Mouse (Mus musculus) erythroblast, embryonic 14.5 days (primary cell): ENCODE measurements around the gene Fam81a. TPM values are rescaled to one million over a fixed set of nuclear protein-coding genes. Genes with fewer than 3 reads are reported as not detected.

Experiments used
- H3K27me3 ChIP-seq: 2 replicates; pipeline ENCODE4 v1.6.1; 2012; ENCODE audit warnings: inconsistent platforms; ENCODE audit not compliant: control insufficient read depth
- H3K36me3 ChIP-seq: 2 replicates; pipeline ENCODE4 v1.6.1; 2012; ENCODE audit warnings: mild to moderate bottlenecking, inconsistent platforms; ENCODE audit not compliant: control insufficient read depth
- H3K4me1 ChIP-seq: 2 replicates; pipeline ENCODE4 v1.6.1; 2012; ENCODE audit warnings: inconsistent platforms; ENCODE audit not compliant: control insufficient read depth
- H3K4me3 ChIP-seq: replicated peaks from 2 replicates; pipeline ENCODE3; 2012; ENCODE audit warnings: moderate library complexity, mild to moderate bottlenecking, inconsistent platforms
- H3K9me3 ChIP-seq: 2 replicates; pipeline ENCODE4 v1.6.1; 2012; ENCODE audit warnings: low read length, inconsistent platforms, mixed read lengths; ENCODE audit not compliant: control insufficient read depth
- GATA1 ChIP-seq: IDR thresholded peaks from 2 replicates; pipeline ENCODE4 v1.6.1; 2012; ENCODE audit warnings: low read length, inconsistent platforms, mixed read lengths
- TAL1 ChIP-seq: IDR thresholded peaks from 3 replicates; pipeline ENCODE4 v1.6.1; 2012; ENCODE audit warnings: low read length, inconsistent platforms, mixed read lengths
- polyA plus RNA-seq: library from polyadenylated mRNA; stranded (reverse); fragments of >175 nt; gene quantifications from 2 replicates; pipeline ENCODE4 v1.2.3, GENCODE M21; 2012

Gene Fam81a
- polyA plus RNA-seq, 1 experiment: not detected

DNA sequence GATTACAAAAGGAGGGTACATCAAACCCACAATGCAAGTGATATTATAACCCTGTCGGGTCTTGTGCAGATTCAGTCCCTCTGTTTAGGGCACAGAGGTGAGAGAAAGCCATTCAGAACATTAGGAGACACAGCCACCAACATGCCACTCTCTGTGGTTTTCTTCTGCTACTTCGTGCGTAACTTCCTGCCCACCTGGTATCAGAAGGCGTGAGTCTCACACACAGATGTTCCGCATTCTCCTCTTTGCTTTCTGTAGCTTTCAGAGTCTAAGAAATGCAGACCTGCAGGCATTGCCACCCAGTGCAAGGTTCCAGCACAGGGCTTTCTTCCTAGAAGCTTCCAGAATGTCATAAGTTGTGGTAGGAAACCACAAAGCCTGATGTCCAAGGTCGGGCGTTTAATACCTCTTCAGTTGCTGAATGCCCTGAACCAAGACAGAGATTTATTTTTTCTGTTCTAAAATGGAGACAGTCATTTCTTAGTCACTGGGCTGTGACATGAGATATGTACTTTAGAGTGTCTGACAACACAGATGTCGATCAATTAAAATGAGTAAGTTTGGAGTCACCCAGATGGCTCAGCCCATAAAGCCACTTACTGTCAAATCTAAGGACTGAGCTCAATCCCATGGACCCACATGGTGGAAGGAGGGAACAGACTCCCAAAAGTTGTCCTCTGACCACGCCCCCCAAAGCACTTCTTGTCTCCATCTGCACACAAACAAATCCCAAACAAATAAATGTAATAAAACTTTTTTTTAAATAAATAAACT, 62.1 kb downstream of the Fam81a start:
- Histone ChIP-seq H3K36me3 (no peaks in the 10 kb centered on the region), H3K4me3 (no peak overlapping the region), H3K4me1 (peaks cover 6% of the 10 kb centered on the region), H3K9me3 (no peaks in the 10 kb centered on the region), H3K27me3 (no peaks in the 10 kb centered on the region)
- no peak for TF ChIP-seq GATA1

DNA sequence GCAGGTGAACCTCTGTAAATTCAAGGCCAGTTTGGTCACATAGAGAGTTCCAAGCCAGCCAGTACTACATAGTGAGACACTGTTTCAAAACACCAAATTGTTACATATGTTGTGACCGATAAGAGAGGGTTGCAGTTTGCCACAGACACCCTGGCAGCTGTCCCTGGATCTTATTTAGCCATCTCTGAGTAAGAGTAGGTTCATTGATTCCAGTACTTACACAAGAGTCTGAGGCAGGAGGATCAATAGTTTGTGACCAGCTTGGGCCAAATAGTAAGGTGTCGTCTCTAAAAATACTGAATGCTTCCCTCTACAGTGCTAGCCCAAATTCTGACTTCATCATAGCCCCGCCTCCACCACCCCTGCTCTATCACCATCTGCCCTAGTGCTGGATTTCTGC, 64.3 kb downstream of the Fam81a start:
- Histone ChIP-seq H3K27me3 (no peaks in the 10 kb centered on the region), H3K36me3 (no peaks in the 10 kb centered on the region), H3K4me1 (peaks cover 12% of the 10 kb centered on the region), H3K4me3 (no peak overlapping the region), H3K9me3 (no peaks in the 10 kb centered on the region)
- no peak for TF ChIP-seq GATA1
- TF ChIP-seq TAL1: no peak

DNA sequence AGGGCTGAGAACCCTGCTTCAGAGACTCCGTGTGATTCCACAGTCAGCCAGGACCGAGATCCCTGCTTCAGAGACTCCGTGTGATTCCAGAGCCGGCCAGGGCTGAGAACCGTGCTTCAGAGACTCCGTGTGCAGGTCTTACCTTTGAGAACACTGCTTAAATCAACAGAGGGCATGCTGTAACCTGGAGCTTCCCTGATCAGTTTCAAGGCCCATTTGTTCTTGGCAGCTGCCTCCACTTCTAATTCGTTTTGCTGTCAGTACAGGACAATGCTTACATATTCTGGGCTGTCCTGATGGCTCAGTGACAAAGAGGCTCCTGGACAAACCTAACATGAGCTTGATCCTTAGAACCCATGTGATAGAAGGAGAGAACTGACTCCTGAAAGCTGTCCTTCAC, 65.2 kb downstream of the Fam81a start:
- no peaks in the 10 kb centered on the region for H3K27me3 ChIP-seq
- H3K4me3 ChIP-seq: no peak overlapping the region
- TF ChIP-seq TAL1: no peak
- no peak for TF ChIP-seq GATA1
- peaks cover 10% of the 10 kb centered on the region for H3K4me1 ChIP-seq
- no peaks in the 10 kb centered on the region for H3K36me3 ChIP-seq
- H3K9me3 ChIP-seq: no peaks in the 10 kb centered on the region

DNA sequence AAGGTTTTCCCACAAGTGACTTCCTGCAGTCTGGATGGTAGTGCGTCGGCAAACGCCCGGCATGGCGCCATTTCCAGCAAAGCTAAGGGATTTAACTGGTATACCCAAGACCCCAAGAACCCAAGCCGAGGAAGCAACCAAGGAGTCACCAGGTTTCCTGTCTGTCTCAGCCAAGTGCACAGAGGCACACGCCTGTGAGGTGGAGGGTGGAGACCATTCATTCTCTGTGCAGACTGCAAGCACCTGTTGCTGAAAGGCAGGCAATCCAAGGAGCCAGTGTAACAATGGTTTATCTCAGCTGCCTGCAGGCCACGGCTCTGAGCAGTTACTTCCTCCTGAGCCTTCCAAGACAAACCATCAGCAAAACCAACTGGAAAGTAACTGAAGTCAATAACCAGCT, 70.0 kb downstream of the Fam81a start:
- no peak for TF ChIP-seq TAL1
- TF ChIP-seq GATA1: no peak
- no peaks in the 10 kb centered on the region for H3K9me3 ChIP-seq
- peaks cover 7% of the 10 kb centered on the region for H3K4me1 ChIP-seq
- H3K27me3 ChIP-seq: no peaks in the 10 kb centered on the region
- H3K36me3 ChIP-seq: no peaks in the 10 kb centered on the region
- no peak overlapping the region for H3K4me3 ChIP-seq

DNA sequence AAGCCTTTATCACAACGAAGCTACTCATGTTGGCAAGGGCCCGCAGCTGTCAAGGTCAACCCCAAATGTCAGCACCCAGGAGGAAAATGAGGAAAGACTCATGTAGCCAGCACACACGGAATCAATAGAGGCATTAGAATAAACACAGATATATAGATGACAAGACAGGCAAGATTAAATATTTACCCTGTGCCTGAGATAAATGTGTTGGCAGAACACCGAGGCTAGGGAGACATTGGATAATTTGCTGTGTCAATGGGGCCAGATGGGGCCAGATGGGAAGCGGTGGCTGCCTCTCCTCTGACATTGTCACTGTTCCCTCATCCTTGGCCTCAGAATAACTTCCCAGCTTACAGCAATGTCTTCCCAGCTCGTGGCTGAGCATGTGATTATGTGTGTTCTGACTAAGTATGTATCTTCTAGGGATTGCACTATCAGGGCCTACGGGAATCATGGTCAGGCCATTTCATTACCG, 72.4 kb downstream of the Fam81a start:
- H3K9me3 ChIP-seq: no peaks in the 10 kb centered on the region
- H3K36me3 ChIP-seq: no peaks in the 10 kb centered on the region
- TF ChIP-seq GATA1 (no peak), TAL1 (no peak)
- no peak overlapping the region for H3K4me3 ChIP-seq
- peaks cover 7% of the 10 kb centered on the region for H3K4me1 ChIP-seq
- no peaks in the 10 kb centered on the region for H3K27me3 ChIP-seq

DNA sequence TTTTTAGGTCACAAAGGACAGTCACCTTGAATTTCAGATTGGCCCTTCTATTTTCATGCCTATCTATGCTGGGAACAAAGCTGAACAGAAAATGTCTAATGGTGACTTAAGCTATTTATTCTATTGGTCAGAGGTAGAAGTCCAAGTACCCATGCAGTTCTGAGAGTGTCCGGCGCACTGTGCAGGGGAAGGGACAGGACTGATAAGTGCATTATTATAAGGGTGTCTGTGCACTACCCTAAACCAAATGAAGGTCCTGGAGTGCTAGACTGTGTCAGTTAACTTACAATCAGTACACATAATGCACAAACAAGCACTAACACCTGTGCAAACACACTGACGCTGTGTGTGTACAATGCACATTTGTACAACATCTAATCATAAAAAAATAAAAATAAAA, 74.9 kb downstream of the Fam81a start:
- no peaks in the 10 kb centered on the region for H3K4me1 ChIP-seq
- H3K36me3 ChIP-seq: no peaks in the 10 kb centered on the region
- H3K27me3 ChIP-seq: no peaks in the 10 kb centered on the region
- no peak overlapping the region for H3K4me3 ChIP-seq
- H3K9me3 ChIP-seq: no peaks in the 10 kb centered on the region
- TF ChIP-seq GATA1 (no peak), TAL1 (no peak)

DNA sequence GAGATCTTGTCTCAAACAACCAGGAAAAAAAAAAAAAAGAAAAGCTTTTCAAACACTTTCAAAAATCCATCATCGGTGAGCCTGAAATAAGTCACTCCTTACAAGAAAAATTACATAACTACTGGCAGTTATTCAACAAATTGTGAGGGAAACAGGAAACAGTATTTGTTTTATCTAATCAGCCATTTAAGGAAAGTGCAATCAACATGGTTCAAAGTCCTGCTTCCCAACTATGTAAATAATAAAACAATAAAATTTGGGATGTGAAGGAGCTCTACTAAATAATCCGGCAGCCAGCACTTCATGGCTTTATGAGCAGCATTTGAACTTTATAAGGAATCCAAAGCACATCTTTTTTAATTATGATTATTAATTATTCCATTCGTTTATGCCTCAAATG, 80.3 kb downstream of the Fam81a start:
- H3K4me3 ChIP-seq: no peak overlapping the region
- TF ChIP-seq TAL1: no peak
- TF ChIP-seq GATA1: no peak
- no peaks in the 10 kb centered on the region for H3K36me3 ChIP-seq
- no peaks in the 10 kb centered on the region for H3K4me1 ChIP-seq
- no peaks in the 10 kb centered on the region for H3K9me3 ChIP-seq
- H3K27me3 ChIP-seq: no peaks in the 10 kb centered on the region

DNA sequence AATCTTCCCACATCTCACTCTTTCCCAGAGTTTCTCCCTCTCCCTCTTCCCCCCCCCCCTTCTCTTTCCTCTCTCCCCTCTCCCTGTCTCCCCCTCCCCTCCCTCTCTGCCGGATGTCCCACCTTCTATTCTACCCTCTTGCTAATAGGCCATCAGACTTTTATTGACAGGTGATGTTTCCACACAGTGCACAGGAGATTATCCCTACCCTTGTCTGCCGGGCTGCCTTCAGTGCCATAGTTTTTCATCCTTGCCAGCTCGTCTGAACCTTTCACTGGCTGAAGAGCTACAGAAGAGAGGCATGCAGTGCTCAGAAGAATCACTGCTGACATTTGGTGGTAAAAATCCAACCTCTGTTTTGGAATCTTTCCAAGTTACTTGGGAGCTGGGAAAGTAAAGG, 88.9 kb downstream of the Fam81a start:
- Histone ChIP-seq H3K4me3 (no peak overlapping the region), H3K9me3 (peaks cover 3% of the 10 kb centered on the region), H3K27me3 (no peaks in the 10 kb centered on the region), H3K4me1 (no peaks in the 10 kb centered on the region), H3K36me3 (no peaks in the 10 kb centered on the region)
- TF ChIP-seq GATA1 (no peak), TAL1 (no peak)

DNA sequence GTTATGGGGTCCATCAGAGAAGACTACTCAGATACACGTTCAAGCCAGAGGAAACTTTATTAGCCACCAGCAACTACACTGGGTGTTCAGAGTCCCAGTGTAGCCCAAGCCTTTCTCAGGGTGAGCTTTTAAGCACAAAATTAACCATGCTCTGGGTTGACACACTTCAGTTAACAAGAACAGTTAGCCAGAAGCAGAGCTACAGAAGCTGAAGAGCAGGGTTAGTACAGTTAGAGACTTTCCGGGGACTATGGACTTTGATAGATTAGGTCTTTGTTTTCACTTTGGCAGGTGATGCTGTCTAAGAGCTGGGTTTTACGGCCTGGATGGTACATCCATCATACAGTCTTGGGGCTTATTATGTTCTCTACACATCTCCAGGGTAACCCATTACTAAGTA, 89.6 kb downstream of the Fam81a start:
- peaks cover 3% of the 10 kb centered on the region for H3K9me3 ChIP-seq
- H3K27me3 ChIP-seq: no peaks in the 10 kb centered on the region
- H3K4me1 ChIP-seq: no peaks in the 10 kb centered on the region; the same call in 1 of the 2 replicates
- H3K36me3 ChIP-seq: no peaks in the 10 kb centered on the region
- no peak overlapping the region for H3K4me3 ChIP-seq
- TF ChIP-seq GATA1 (no peak), TAL1 (no peak)

DNA sequence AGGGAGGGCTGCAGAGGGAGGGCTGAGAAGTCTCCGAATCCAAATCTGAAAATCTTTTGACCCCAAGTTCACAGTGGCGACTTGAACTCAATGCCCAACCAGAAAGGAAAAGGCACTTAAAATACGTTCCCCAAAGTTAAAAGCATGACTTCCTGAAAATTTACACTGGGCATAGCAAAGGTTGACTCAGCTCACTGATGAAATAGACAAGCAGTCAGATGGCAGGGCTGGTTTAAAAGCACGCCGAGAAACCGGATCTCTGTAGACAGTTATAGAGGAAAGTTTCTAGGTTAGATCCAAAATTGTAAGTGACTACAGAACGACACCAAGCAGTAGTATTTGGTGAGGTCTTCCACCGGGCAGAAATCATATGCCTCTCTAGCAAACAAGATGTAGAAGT, 92.5 kb downstream of the Fam81a start:
- no peaks in the 10 kb centered on the region for H3K9me3 ChIP-seq
- no peaks in the 10 kb centered on the region for H3K27me3 ChIP-seq
- H3K4me1 ChIP-seq: peaks cover 26% of the 10 kb centered on the region
- no peak overlapping the region for H3K4me3 ChIP-seq
- TF ChIP-seq TAL1 (no peak), GATA1 (no peak)
- no peaks in the 10 kb centered on the region for H3K36me3 ChIP-seq
